Mouse (Mus musculus) CD8-positive naive resting alpha-beta T cell, adult 2 months (primary cell): ENCODE measurements around the gene Slc15a2.
A peak's percentile ranks its signal among the peaks of the same experiment; 100 is the strongest.

Source experiments
- DNase-seq, 2 experiments: peaks; one replicate each; pipeline ENCODE4 v3.0.0; 2022; ENCODE audit warnings: low read depth in 2 of 2, low spot score in 2 of 2

Gene Slc15a2

GRCm38 (mm10) chr16:36784594-36785313 lies at the start of gene Slc15a2:
Slc15a2 (minus strand) TSS chr16:36784962.
- no peak for DNase-seq

GRCm38 (mm10) chr16:36828820-36829219 lies 44.1 kb upstream of the Slc15a2 start:
- no peak for DNase-seq

- DNase-seq, result peak; percentile 73 to 79
These were observed 43.5 kb upstream of the Slc15a2 start, which contains the start of gene Iqcb1 for GRCm38 (mm10) chr16:36828054-36828786. Iqcb1 (plus strand) TSS chr16:36828385.

- no peak for DNase-seq
These were observed 42.9 kb upstream of the Slc15a2 start for GRCm38 (mm10) chr16:36827611-36828053.

- no peak for DNase-seq
These were observed 36.7 kb upstream of the Slc15a2 start for GRCm38 (mm10) chr16:36821474-36821873.

GRCm38 (mm10) chr16:36820747-36821146 lies 36.0 kb upstream of the Slc15a2 start:
- no peak for DNase-seq

- no peak for DNase-seq
These were observed 35.3 kb upstream of the Slc15a2 start for GRCm38 (mm10) chr16:36820016-36820415.

- DNase-seq, result peak; percentile 51 to 58
These were observed 32.7 kb upstream of the Slc15a2 start for GRCm38 (mm10) chr16:36817321-36817926.

GRCm38 (mm10) chr16:36816916-36817315 lies 32.2 kb upstream of the Slc15a2 start:
- DNase-seq, result no peak

GRCm38 (mm10) chr16:36813680-36814079 lies 28.9 kb upstream of the Slc15a2 start:
- no peak for DNase-seq

GRCm38 (mm10) chr16:36808616-36809015 lies 23.9 kb upstream of the Slc15a2 start:
- no peak for DNase-seq

GRCm38 (mm10) chr16:36802361-36802760 lies 17.6 kb upstream of the Slc15a2 start:
- no peak for DNase-seq

- DNase-seq, result no peak
These were observed 13.6 kb upstream of the Slc15a2 start for GRCm38 (mm10) chr16:36798334-36798733.

- no peak for DNase-seq
These were observed 10.2 kb upstream of the Slc15a2 start for GRCm38 (mm10) chr16:36794976-36795375.

- DNase-seq, result no peak
These were observed 5.4 kb upstream of the Slc15a2 start for GRCm38 (mm10) chr16:36790166-36790565.

- no peak for DNase-seq
These were observed 1.7 kb upstream of the Slc15a2 start for GRCm38 (mm10) chr16:36786466-36786865.

- DNase-seq, result no peak
These were observed 616 bp downstream of the Slc15a2 start for GRCm38 (mm10) chr16:36784146-36784545.

- no peak for DNase-seq
These were observed 9.1 kb downstream of the Slc15a2 start for GRCm38 (mm10) chr16:36775658-36776057.

- DNase-seq, result no peak
These were observed 11.8 kb downstream of the Slc15a2 start for GRCm38 (mm10) chr16:36772996-36773395.

GRCm38 (mm10) chr16:36771703-36772102 lies 13.1 kb downstream of the Slc15a2 start:
- DNase-seq, result no peak

GRCm38 (mm10) chr16:36771244-36771643 lies 13.5 kb downstream of the Slc15a2 start:
- DNase-seq, result no peak

- DNase-seq, result no peak
These were observed 13.9 kb downstream of the Slc15a2 start for GRCm38 (mm10) chr16:36770830-36771229.
